Mouse (Mus musculus) adrenal gland, postnatal 10 days (tissue): ENCODE measurements around the gene Fam243. TPM values are rescaled to one million over a fixed set of nuclear protein-coding genes. Genes with fewer than 3 reads are reported as not detected.

Experiments
- DNase-seq: peaks from one replicate; pipeline ENCODE4 v3.0.0; 2021; ENCODE audit warnings: mixed read lengths
- long read RNA-seq, 2 experiments: library from polyadenylated mRNA; stranded (forward); transcript quantifications; one replicate each; pipeline ENCODE4 v2.0.0; 2021
- total RNA-seq, 2 experiments: library from RNA; stranded (reverse); gene quantifications; 2 replicates each; pipeline ENCODE4 v1.2.3; 2021

Gene Fam243
- not detected for total RNA-seq
- long read RNA-seq, experiment 1 = 0 reads
- long read RNA-seq, experiment 2 = 0 reads

DNA sequence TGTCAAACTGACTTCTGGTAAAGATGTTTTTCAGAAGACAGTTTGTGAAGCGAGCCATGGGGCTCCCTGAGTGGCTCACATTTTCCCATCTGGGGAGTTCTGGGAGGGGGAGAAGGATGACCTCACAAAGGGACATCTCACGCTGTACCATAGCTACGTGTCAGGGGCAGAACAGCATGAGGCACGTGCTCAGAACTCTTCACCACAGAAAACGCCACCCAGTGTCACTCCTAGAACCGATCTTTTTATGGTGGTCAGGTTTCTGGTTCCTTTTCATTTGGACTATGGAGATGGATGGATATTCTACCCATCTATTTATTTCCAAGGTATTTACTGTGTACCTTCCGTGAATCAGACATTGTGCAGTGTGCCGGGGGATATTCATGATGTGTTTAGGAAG, at the start of gene Fam243:
Gene Fam243, minus strand, starts transcription at position 101 of the 400 bp plus-strand sequence.
- no peak for DNase-seq

DNA sequence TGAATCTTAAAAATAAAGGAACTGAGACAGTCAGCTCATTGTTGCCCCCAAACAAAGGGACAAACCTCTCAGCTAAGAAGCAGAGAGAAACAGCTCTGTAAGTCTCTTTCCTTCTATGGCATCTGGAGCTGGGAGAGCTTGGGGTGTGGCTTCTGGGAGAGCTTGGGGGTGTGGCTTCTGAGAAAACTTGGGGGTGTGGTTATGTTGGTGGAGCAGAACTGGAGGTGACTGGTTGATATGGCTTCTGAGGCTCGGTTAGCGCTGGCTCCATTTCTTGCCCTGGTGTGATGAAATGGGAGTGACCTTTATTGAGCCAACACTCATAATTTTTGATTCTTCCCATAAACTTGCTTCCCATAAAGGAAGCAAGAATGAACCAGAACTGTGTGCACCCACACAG, 48.0 kb upstream of the Fam243 start:
- DNase-seq = peak; percentile 28

DNA sequence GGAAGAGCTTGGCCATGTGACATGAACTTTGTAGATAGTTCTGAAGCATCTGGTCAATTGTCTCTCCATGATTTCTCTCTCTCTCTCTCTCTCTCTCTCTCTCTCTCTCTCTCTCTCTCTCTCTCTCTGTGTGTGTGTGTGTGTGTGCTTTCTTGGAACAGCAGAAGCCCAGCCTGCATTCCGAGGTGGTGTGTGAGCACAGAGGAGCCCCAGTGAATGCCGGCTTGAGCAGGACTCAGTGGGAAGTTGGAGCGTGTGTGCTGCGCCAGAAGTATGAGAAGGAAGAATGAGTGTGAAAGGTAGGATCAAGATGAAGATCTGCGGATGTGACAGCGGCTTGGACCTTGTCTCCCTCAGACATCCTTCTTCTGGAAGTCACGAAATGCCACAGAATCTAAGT, 44.2 kb upstream of the Fam243 start:
- no peak for DNase-seq

DNA sequence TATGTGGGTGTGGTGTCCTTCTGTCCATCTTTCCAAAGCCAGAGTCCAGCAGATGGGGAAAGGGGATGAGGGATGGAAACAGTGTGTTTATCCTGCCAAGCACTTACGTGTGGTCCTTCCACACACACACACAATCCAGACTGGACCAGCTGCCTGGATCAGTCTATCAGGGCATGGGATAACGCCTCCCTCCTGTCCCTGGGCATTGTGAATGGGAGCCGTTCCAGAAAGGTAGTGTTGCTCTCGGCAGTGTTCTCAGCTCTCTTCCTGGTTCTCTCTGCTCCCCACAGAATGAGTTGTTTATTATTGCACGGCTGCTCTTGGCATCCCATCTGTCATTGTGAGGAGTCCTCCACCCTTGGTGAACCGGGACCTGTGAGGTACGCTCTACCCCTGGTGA, 39.5 kb upstream of the Fam243 start:
- DNase-seq = no peak

DNA sequence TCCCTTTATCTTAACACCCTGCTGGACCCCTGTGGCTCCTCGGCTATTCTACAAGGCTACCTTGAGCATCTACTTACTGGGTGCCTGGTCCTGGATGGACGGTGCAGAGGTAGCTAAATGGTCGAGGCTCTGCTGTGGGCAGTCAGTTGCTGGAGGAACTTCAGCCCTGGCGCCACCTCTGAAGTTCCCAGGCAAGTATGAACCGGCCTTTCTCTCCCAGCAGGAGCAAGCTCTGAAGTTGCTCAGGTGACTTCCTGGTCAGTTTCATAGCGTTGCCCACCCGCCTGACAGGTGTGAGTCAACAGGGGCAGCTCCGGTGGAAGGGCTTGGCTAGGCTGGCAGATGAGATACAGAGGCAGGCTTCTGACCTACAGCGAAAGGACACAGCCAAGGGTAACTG, 38.0 kb upstream of the Fam243 start, which contains the start of gene Kcne1:
Gene Kcne1, minus strand, starts transcription at position 240 of the 400 bp plus-strand sequence.
- no peak for DNase-seq

DNA sequence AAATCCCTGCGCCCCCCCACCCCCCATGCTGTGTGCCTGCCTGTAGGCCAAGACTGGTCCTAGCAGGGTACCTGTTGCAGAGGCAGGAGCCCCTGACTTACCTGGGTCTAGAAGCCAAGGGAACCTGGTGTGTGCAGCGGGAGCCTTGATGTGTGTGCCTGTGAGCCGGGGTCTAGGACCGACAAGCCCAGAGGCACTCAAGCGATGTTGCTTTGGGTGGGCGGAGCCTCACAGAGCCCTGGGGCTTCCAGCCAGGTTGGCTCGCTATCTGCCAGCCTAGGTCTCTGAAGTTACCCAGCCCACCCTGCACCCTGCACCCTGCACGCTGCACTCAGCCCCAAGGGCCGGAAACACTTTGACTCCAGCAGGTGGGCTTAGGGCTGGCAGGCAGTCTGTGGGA, 37.5 kb upstream of the Fam243 start:
- DNase-seq = no peak

DNA sequence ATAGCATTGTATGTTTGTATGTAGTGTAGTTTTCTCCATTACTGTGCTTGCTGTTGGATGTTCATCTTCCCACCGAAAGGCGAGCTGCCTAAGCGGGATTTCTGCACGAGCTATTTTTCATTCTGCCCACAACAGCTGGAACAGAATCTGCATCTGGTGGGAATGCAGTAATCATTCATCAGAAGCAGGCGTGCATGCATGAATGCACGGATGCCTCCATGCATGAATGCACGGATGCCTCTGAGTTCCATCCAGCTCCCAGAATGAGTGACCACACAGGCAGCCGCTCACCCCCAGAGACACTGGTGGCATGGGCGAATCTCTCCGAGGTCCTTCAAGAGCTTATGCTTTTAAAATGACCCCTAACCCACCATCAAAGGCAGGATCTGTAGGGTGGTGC, 36.3 kb upstream of the Fam243 start:
- DNase-seq = no peak

DNA sequence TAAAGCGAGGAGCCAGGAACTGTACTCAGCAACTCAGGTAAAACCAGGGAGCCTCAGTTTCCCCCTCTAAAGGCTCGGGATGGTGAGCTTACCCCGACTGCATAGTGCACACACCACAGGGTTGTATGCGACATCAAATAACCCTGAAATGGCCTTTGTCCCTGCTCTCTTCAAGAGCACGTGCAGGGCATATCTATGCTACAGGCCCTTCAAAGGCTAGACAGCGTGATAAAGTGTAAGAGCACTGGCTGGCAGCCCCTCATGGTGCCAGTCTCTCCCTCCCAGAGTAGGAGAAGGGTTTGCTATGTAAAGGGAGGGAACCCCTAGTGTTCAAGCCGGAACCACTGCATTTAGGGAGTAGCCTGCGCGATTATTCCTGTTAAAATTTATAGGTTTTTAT, 35.8 kb upstream of the Fam243 start:
- no peak for DNase-seq

DNA sequence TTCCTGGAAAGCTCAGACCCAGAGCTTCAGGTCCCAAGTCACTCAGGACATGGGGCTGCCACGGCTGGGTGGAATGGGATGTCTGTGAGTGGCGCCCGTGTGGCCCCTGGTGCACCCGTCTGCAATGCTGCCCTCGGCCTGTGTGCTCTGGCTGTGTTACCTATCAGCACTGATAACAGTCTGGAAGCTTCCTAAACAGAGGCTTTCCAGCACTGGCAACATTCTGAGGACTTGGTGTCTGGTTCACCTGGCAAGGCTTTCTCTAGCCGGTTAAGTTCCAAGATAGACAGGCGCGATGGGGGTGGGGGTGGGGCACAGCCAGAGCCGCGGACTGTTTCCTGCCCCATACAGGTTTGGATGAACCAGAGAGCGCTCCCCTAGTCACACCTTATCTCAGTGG, 34.7 kb upstream of the Fam243 start:
- DNase-seq = no peak

DNA sequence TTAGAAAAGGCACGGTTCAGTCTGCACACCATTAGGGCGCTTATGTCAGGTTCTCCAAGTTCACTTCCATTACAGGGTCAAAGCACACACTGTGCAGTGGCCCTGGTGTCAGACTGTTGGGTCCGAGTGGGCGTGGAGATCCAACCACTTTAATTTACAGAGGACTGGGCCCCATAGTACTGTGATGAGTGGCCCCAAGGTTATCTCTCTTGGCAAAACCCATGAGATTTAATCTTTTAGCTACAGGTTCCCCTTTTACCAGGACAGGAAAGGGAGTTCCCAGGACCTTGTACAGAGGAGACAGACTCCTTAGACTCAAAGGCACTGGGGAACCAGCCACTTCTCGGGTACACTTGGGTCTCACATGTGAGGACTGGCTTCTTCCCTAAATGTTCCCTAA, 34.1 kb upstream of the Fam243 start:
- DNase-seq = no peak

DNA sequence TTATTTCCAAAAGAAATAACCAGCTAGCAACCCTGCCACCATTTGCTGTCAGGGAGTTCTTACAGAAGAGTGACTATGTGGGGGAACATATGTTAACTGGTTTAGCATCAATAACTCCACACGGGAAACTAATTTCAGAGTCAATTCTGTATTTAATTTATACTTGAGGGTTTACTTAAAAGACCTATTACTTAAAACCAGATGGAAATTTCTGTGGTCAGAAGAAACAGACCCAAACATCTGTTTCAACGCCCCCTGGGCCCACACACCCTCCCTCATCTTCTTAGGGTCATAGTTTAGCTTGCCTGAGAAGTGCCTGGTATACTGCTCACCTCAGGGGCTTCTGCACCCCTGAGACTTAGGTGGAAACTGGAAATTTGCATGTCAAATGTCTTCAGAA, 32.7 kb upstream of the Fam243 start:
- DNase-seq = no peak

DNA sequence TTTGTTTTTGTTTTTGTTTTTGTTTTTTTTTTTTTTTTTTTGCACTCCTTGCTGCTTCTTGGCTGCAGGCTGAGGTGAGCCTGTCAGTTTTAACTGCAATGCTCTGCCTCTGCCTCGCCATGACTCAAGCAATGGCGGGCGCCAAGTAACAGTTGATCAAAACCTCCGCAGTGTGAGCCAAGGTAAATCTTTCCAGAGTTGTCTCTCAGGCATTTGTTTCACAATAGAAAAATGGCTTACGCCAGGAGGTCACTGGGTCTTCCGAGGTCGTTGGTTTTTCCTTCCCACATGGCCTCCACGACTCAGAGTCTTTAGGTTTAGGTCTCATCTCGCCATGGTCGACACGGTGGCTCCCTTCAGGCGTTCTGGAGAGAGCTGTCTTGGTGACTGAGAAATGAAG, 32.1 kb upstream of the Fam243 start:
- peak; percentile 36 for DNase-seq

DNA sequence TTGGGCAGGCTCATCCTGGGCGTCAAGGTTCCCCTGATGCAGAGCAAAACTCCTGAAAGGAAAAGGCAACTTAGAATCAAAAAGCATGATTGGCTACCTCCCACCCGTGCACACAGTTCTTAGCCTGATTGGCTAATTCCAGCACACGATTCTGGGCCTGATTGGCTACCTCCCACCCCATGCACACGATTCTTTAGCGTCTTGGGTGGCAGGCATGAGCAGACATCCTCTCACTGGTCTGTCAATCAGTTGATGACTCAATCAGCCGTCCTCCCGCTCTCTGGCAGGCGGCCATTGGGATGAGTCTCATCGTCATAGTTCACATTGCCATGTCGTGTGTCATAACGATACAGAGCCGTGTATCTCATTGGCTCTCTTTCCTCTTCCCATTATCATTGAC, 27.7 kb upstream of the Fam243 start:
- DNase-seq = peak; percentile 87

DNA sequence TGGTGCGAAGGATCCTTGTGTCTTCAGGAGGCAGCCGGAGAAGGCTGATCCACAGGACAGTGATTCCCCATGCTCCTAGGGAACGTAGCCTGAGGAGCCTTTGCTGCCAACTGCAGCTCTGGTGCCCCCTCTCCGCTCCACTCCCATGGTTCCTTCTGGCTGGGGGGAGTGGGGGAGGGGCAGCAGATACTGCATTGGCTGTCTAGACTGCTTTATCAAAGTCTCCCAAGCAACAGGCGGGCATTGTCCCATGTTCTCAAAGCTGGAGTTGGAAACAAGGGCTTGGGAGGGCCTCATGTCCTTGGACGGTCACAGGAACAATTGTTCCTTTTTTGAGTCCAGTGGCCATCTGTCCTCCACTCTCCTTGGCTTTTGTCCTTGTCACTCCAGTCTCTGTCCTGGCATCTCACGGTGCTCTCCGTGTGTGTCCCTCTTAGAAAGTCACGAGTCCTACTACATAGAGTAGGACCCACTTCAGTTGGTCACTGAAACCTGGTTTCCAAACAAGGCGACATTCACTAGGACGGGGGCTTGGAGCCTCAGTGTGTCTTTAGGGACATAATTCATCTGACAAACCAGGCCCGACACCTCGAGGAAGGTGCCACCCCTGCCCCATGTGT, 25.2 kb upstream of the Fam243 start:
- DNase-seq = peak; percentile 46

DNA sequence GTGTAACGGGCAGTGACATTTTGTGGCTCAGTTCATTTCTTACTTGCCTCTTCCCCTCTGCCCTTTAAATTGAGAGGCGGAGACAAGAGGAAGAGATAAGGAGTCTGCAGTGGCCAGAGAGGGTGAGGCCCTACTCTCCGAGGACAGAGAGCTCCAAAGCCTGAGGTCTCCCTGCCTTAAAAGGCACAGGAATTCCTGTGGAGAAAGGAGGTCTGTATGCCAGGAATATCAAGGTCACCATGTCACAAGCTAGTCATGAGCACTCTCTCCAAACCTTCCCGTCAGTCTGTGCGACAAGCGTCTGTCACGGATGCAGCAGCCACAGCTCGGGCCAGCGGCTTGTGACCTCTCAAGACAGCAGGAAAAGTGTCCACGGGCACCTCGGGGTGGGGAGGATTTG, 23.9 kb upstream of the Fam243 start:
- peak; percentile 55 for DNase-seq

DNA sequence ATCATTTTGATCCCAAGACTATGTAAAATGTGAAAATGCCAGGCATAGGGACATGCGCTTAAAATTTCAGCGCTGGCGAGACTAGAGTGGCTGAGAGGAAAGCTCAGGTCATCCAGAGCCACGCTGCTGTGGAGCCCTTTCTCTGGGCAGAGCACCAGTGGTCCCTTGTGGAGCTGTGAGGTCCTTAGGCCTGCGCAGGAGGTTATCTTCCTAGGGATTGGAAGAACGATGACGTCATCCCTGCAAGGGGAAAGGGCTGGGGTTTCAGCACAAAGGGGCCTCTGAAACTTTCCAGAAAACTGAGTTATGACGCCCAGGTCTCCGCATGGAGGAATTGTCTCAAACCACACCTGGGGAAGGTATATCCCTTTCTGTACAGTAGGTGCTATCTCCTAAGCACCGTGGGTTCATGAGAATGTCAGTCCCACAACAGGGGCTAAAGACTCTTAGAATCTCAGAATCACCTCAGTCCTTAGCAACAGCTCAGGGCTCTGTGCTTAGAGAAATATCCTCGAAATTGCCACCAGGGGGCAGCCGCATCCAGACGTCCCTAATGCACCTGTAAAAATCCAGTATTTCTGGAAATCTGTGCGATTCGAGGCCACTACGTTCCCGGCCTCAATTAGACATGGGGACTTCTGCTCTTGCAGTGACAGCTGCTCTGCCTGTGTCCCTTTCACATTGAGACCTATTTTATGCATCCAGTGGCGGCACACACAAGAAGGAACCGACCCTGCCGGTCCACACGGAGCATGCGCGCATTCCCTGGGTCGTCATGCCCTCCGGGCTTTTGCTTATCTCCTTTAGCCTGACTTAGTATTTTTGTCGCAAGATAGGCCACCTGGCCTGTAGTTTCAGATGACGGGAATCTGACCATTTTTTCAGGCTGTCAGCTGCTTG, 19.6 kb upstream of the Fam243 start:
- peak; percentile 79 for DNase-seq

DNA sequence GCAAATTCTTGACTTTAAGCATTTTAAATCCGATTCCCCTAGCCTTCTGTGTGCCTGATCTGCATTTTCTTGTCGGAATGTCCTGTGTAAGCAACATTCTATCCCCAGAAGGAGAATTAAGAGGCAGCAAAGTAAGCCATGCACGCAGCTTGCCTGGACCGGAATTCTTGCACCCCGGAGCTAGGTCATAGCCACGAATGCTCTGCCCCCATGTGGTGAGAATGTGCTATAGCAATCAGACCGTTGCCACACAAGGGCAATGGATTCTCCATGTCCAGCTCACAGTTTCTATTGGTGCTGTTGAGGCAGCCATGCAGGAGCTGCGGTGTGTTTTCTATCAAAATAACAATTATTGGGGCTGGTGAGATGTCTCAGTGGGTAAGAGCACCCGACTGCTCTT, 15.0 kb upstream of the Fam243 start:
- DNase-seq = peak; percentile 87

DNA sequence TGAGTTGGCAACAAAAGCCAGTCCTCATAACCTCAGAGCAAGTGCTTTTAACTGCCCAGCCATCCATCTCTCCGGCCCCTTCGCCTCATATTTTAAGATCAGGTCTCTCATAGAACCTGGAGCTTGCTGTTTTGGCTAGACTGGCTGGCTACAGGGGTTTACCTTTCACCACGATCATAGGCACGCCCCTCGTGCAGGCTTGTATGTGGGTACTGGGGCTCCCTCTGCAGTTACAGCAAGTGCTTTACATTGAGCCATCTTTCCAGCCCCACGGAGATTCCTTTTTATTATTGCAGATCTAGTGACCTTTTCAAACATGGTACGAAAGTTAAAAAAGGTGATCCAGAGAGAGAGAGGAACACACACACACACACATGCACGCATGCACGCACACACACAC, 13.4 kb upstream of the Fam243 start:
- DNase-seq = no peak

DNA sequence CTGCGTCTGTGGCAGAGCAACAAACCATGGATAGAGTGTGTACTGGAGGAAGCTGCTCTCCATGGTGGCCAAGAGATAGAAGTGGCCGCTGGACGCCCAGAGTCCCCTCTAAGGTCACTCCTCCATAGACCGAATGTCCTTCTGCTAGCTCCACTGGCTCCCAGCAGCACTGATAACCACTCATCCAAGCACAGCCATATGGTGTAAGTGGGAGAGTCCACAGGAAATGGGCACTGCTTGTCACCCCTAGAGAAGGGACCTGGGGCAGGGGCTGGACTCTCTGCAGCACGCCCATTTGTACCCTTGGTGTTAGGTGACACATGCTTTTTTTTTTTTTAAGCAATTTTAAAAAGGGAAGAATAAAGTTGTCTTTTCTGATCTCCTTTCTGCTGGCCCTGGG, 9.7 kb upstream of the Fam243 start:
- DNase-seq = no peak

DNA sequence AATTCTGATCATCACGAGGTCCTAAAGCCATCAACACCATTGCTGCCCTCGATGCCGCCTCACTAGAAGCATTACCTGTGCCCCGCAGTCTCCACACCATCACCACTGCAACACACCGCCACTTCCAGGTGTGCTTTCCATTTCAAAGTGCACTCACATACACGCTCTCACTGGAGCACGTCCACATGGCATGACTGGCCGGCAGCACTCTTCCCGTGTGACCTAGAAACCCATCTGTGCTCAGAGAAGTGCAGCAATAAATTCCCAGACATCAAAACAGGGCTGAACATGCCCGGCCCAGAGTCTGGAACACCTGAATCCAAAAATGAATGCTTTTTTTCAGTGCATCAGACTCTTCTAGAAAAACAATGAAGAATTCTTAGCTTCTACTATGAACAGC, 6.7 kb upstream of the Fam243 start:
- DNase-seq = no peak

DNA sequence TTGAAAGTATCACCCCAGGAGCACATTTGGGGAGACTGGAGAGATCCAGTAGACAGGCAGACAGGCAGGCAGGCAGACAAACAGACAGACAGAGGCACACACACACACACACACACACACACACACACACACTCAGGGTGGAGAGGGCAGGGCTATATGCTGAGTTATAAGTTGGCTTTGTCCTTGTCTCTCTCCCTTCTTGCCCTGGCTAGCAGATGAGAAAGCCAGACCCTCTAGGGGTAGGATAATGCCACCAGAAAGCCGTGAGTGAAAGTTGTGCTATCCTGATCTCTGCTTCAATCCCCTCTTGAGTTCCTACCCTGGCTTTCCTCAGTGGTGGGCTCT, 3.8 kb upstream of the Fam243 start:
- DNase-seq = no peak

DNA sequence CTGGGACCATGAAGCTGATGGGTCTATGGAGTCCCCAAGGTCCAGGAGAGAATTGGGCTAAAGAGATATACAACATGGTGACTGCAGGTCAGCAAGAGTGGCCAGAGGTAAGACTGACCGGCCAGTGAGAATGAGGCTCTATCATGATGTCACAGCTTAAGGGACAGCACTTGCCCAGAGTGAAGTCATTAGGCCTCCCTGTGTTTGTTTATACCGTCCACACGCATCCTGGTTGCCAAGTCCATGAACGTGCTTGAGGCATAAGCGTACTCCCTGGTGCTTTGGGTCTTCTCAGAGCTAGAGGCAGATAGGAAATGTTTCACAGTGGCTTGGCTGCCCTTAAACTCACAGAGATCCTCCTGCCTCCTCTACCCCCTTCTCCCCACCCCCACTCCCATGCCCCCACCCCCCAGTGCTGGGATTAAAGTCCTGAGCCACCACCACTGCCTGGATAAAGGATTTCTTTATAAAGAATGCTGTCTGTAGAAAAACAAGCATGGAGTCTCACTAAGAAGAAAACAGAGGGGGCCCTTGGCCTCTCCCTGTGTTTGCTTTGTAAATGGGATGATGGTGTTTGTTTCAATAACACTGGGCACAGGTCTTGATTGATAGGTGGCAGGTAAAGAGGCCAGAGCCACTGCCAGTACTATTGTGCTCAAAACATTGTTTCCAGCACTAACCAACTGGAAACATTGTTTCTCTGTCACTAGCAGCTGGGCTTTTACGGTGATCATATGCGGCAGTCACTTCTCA, 3.2 kb upstream of the Fam243 start:
- DNase-seq = no peak

DNA sequence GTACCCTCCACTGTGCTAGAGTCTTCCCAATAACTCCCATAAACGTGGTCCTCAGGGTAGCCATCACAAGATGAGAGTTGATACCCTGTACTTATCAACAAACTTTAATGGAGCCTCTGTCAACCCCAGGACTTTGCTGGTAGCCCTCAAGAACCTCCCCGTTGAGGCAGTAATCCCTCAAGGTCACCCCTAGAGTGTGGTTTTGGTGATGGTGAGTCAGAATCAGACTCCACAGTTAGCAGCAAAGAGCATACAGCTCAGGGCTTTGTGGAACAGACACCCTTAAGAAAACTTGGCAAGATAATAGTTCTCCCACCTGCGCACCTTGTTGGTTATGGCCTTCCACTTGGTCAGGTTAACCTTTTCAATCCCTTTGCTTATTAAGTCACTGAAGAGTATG, 880 bp downstream of the Fam243 start:
- DNase-seq = no peak
